Mouse (Mus musculus) hindlimb bud, embryonic 11.5 days (tissue): Measurements from ENCODE around the gene Taf5l.
"Not testable (repeated sequence)": the region's sequence is repeated elsewhere in the genome, so short reads cannot be mapped to it uniquely, and the experiment has no call there.

ENCODE experiments used
- DNase-seq: peaks from one replicate; pipeline ENCODE4 v3.0.0-alpha.2; 2012; ENCODE audit warnings: low read depth, low spot score; ENCODE audit errors: extremely low spot score

Gene Taf5l

DNA sequence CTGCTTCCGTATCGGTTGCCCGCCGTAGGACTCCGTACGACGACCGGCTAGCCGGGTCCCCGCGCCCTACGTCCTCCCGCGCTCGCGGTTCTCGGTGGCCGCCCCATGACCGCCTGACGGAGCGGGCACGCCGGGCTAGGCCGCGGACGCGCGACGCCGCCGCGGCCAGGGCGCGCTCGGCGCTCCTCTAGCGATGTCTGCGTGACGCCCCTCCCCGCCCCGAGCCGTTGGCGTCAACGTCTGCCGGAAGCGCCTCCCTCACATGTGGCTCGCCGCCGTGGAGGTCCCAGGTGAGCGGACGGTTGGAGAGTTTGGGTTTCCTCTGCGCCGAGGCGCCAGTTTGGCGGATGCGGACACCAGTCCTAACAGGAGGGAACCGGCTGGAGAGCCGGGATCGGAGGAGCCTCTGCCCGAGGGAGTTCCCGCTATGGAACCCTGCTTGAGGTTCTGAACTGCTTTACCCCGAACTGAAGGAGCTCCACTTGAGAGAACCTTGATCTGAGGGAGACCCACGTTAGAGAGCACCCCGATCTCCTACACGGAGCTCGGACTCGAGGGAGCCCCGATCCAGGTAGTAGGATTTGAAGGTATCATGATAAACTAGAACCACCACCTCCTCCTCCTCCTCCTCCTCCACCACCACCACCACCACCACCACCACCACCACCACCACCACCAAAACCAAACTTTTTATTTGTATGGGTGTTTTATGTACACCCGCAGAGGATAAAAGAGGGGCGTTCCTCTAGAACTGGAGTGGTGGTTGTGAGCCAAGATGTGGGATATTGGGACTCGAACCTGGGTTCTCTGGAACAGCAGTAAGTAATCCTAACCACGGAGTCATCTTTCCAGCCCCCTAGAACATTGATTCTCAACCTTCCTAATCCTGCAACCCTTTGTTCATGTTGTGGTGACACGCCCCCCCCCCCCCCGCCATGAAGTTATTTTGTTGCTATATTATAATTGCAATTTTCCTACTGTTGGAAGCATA lies at the start of gene Taf5l, which contains the start of gene Urb2:
Taf5l (minus strand) TSS at position 161 of the 991 bp plus-strand sequence.
Urb2 (plus strand) TSS at position 272 of the 991 bp plus-strand sequence.
- peak; percentile 67 for DNase-seq

GRCm38 (mm10) chr8:124070363-124071324 lies 49.4 kb upstream of the Taf5l start:
- no peak for DNase-seq

- DNase-seq = no peak
These were observed 46.0 kb upstream of the Taf5l start for GRCm38 (mm10) chr8:124067059-124067750.

- DNase-seq = no peak
These were observed 45.3 kb upstream of the Taf5l start for GRCm38 (mm10) chr8:124066325-124067058.

GRCm38 (mm10) chr8:124056832-124057655 lies 35.8 kb upstream of the Taf5l start:
- no peak for DNase-seq

DNA sequence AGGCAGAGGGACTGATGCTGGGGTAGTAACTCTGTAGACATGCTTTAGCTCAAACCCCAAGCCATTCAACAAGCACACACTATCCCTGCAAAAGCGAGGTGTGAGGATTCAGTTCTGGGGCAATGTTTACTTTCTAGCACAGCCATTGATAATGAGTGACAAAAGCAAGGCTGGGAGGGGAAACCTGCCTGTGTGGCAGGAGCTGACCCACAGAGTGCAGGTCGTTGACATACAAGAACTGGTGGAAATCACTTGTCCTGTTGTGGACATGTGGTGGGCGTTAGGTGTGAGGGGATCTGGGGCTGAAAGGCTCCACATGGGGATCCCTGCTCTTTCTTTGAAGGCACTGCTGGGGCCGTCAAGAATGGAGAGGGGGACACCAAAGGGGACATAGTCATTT lies 31.4 kb upstream of the Taf5l start:
- DNase-seq = no peak

DNA sequence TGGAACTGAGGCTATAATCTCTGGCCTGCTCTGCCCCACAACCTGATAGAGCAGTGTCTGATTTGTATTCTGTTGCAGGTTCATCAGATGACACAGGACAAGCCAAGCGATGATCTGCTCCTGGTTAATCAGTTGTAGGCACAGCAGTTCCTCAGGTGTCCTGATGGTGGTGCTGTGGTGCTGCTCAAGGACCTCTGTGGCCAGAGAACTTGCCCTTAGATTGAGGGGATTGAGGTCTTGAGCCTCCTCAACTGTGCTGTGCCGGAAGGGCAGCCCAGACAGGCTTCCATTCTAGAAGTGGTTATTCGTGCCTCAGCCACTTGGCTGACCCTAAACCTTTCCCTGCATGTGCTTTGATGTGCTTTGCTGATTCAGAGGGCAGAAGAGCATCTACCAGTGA lies 30.9 kb upstream of the Taf5l start:
- peak; percentile 22 for DNase-seq

DNA sequence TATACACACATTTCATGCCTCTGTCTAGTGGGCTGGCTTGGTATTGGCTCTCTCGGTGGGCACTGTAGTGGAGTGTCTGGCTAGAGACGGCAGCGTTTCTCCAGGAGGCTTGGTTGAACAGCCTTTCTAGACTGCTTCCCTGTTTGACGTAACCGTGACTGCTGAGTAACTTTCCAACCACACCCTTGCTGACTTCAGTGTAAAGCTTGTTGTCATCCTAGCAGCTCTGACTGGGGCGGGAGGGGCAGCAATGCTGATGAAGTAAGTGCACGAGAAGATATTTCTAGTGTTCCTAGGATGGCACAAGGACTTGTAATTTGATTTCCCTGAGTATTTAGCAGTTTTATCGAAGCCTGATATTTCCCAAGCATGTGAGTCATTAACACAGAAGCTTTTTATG lies 24.7 kb upstream of the Taf5l start:
- DNase-seq = no peak

DNA sequence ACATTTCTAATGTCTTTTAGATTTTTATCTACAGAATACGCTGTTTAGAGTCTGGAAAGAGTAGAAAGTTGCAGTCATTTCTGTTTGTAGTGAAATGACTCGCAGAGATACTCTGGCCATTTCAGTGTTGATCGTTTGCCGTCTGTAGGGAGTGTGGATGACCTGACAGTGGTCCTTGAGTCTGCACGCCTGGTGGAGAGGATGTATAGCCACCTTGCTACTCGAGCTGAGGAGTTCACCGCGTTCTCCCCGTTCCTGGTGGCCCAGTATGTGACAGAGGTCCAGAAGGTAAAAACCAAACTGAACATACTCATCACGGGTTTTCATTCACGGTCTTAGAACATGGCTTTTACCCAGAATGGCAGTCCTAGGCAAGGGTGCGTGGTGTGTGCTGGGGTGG lies 23.7 kb upstream of the Taf5l start:
- DNase-seq = no peak

- no peak for DNase-seq
These were observed 23.2 kb upstream of the Taf5l start for GRCm38 (mm10) chr8:124044421-124044820.

- no peak for DNase-seq
These were observed 21.0 kb upstream of the Taf5l start for GRCm38 (mm10) chr8:124042201-124042600.

GRCm38 (mm10) chr8:124039351-124039750 lies 18.2 kb upstream of the Taf5l start:
- DNase-seq = no peak

DNA sequence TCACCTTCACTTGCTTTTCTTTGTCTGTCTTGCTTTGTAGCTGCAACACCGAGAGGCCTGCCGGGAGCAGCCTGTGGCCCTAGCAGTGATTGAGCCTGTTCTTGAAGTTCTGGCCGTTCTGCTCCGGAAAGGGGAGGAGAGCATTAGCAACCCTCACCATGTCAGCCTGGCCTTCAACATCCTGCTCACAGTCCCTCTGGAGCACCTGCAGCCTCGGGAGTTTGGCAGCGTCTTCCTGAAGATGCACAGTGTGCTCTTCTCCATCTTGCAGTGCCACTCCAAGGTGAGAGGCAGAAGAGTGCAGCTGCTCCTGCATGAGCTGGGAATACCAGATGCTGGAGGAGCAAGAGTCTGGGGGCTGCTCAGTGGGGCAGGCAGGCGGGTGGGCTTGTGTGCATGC lies 16.9 kb upstream of the Taf5l start:
- DNase-seq = no peak

- DNase-seq = no peak
These were observed 12.2 kb upstream of the Taf5l start for GRCm38 (mm10) chr8:124033400-124033799.

GRCm38 (mm10) chr8:124027831-124028230 lies 6.6 kb upstream of the Taf5l start:
- DNase-seq = no peak

DNA sequence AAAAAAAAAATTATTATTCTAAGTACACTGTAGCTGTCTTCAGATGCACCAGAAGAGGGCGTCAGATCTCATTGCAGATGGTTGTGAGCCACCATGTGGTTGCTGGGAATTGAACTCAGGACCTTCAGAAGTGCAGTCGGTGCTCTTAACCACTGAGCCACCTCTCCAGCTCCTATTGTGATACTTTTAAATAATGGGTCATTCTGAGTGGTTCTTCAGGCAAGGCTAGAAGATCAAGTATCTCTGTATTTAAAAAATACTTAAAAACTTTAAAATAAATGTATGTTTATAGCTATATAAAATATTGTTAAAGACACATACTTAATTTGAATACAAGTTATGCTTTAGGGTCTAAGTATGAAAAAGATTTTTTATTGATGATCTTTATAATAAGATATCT lies 5.1 kb upstream of the Taf5l start:
- DNase-seq = not testable (repeated sequence)

DNA sequence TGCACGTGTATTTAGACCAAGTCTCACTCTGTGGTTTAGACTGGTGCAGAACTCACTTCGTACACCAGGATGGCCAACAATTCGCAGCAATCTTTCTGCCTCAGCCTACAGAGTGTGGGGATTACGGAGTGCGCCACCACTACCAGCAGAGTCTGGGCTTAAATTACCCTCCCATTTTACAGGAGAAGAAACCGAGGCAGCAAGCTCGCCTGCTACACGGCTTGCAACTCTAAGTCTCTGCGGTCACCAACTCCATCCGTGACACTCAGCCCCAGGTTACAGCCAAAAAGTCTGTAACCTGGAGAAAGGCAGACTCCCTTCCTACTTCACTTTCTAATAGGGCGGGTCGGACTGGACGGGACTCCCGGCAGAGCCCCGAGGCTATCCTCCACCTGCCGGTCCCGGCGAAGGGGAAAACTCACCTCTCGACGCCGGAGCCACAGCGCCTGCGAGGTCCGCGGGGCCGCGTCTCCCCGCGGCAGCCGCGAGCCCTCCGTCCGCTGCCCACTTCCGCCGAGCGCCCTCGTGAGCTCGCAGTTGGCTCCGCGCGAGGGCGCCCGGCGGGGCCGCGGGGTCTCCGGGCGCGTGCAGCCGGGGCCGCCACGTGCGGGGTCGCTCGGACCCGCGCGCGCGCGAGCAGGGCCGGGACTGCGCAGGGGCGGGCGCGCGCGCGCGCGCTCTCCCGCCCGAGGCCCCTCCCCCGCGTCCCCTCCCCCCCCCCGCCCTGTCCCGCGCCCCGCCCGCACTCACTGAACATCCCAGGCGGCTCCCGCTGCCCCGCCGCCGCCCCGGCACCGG lies 559 bp downstream of the Taf5l start:
- DNase-seq = peak; percentile 6

DNA sequence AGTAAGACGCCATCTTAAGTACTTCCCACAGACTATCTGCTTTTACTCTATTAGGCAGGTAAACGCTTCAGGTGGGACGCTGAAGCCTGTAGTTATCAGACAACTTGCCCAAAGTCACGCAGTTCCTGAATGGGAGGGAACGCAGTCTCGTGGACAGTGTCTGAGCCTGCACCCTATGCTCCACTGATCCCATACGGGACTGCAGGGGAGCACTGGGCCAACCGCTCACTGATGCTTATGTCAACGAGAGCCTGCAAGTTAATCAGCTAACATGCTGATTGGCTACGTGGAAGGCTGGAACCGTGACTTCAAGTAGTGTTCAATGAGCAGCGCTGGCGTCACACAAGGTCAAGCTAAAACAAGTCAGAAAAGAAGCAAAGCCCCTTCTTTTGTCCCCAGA lies 1.4 kb downstream of the Taf5l start:
- DNase-seq = peak; percentile 5
